Comparison of ENCODE assay signal across 9 mouse cellular contexts in the genomic region with DNA sequence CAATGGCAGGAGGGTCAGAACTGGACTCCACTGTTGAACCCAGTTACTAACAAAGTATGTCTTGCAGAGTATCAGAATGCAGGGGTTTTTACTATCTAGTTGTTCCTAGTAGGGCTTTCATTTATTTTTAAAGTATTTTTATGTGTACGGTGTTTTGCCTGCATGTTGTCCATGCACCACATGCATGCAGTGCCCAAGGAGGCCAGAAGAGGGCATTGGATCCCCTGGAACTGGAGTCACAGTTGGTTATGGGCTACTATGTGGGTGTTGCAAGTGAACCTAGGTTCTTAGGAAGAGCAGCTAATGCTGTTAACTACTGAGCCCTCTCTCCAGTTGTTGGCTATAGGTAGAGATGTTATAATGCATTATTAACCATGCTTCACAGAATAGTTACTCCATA. TPM values are rescaled to one million over a fixed set of nuclear protein-coding genes. Genes with fewer than 3 reads are reported as not detected.
DNase-seq lines count a peak whose midpoint lies in the region; ATAC-seq lines count a peak whose summit lies in the region.
"Had no signal": no experiment of that assay in that cellular context is flagged by ENCODE, and none has a peak within 500 bp of the region (broad histone marks: within the 10 kb centered on the region; RNA-seq: fewer than 3 reads in every experiment).

No protein-coding gene starts in this region.

- H3K4me1 ChIP-seq in embryonic facial prominence, embryonic 10.5 days: no peaks in the 10 kb centered on the region

- no peaks in the 10 kb centered on the region for H3K36me3 ChIP-seq in embryonic facial prominence, embryonic 10.5 days (replicated peaks)

- no peak for ATAC-seq in monocyte, adult 5-6 weeks (replicated peaks; ENCODE audit: insufficient number of reproducible peaks, low FRiP score, low TSS enrichment, poor library complexity, severe bottlenecking)

- DNase-seq in left cerebral cortex, adult 18-20 months (ENCODE audit: low spot score in 2 of 2): peak; percentile 12 to 59
- no peak for DNase-seq in left cerebral cortex, postnatal 36 days (ENCODE audit: low spot score in 2 of 2)
- peak; percentile 37 for DNase-seq in ES-CJ7 (ENCODE audit: low read depth, low spot score)
- DNase-seq in adrenal gland, adult 18-20 months (ENCODE audit: low spot score in 2 of 2): peak; percentile 70 to 77
- DNase-seq in embryonic facial prominence, embryonic 10.5 days (ENCODE audit: low spot score): peak; percentile 55
- peak; percentile 67 to 72 for DNase-seq in layer of hippocampus, postnatal 10 days (ENCODE audit: low spot score in 2 of 2)
- DNase-seq in retina, postnatal 1 day: peak; percentile 41

- H3K9me3 ChIP-seq in embryonic facial prominence, embryonic 10.5 days: no peaks in the 10 kb centered on the region

- no peak overlapping the region for H3K4me3 ChIP-seq in embryonic facial prominence, embryonic 10.5 days

- intact Hi-C loops in left cerebral cortex, postnatal 36 days (cut with DNase I): loop anchor here (10.0 kb wide), 1 partner anchor 451 kb away; no protein-coding TSS in a partner anchor

- H3K27me3 ChIP-seq in embryonic facial prominence, embryonic 10.5 days (replicated peaks; ENCODE audit: low read depth, poor library complexity, severe bottlenecking): no peaks in the 10 kb centered on the region

- WGBS in embryonic facial prominence, embryonic 10.5 days: 68% methylated on average over 1 of the region's 1 CpGs

- H3K27ac ChIP-seq in embryonic facial prominence, embryonic 10.5 days (replicated peaks): no peak overlapping the region

RNA-seq across cellular contexts. Expression of a gene that starts 5.8 kb away (rescaled TPM):
- total RNA-seq in left cerebral cortex, adult 18-20 months (2021): not detected
- not detected for total RNA-seq in left cerebral cortex, postnatal 36 days (2021)
- not detected for total RNA-seq in adrenal gland, adult 18-20 months (2021)
- polyA plus RNA-seq in embryonic facial prominence, embryonic 10.5 days (2016; fragmentation: Nextera tagmentation; extraction: Ambion mirVana): not detected in 2 replicates
- total RNA-seq in layer of hippocampus, postnatal 10 days (2021): not detected
- total RNA-seq in monocyte, adult 5-6 weeks (2017): not detected in 3 replicates
- total RNA-seq: gastrocnemius, postnatal 4 days had no signal

RNA-seq across cellular contexts. Expression of a gene that starts 10.6 kb away (rescaled TPM):
- not detected for total RNA-seq in left cerebral cortex, adult 18-20 months (2021)
- total RNA-seq in left cerebral cortex, postnatal 36 days (2021): not detected
- total RNA-seq in adrenal gland, adult 18-20 months (2021): not detected
- 0.24 TPM in 1 of 2 replicates, not detected in the other for polyA plus RNA-seq in embryonic facial prominence, embryonic 10.5 days (2016; fragmentation: Nextera tagmentation; extraction: Ambion mirVana)
- total RNA-seq in layer of hippocampus, postnatal 10 days (2021): not detected
- total RNA-seq in monocyte, adult 5-6 weeks (2017): not detected in 3 replicates

RNA-seq across cellular contexts. Expression of a gene that starts 13.1 kb away (rescaled TPM):
- not detected for total RNA-seq in left cerebral cortex, adult 18-20 months (2021)
- not detected for total RNA-seq in left cerebral cortex, postnatal 36 days (2021)
- total RNA-seq in adrenal gland, adult 18-20 months (2021): not detected
- polyA plus RNA-seq in embryonic facial prominence, embryonic 10.5 days (2016; fragmentation: Nextera tagmentation; extraction: Ambion mirVana): not detected in 2 replicates
- total RNA-seq in layer of hippocampus, postnatal 10 days (2021): not detected
- not detected in 3 replicates for total RNA-seq in monocyte, adult 5-6 weeks (2017)
- total RNA-seq: gastrocnemius, postnatal 4 days had no signal

RNA-seq across cellular contexts. Expression of a gene that starts 19.0 kb away (rescaled TPM):
- total RNA-seq in left cerebral cortex, adult 18-20 months (2021): not detected
- not detected for total RNA-seq in left cerebral cortex, postnatal 36 days (2021)
- not detected for total RNA-seq in adrenal gland, adult 18-20 months (2021)
- not detected in 2 replicates for polyA plus RNA-seq in embryonic facial prominence, embryonic 10.5 days (2016; fragmentation: Nextera tagmentation; extraction: Ambion mirVana)
- total RNA-seq in layer of hippocampus, postnatal 10 days (2021): not detected
- not detected in 3 replicates for total RNA-seq in monocyte, adult 5-6 weeks (2017)
- total RNA-seq: gastrocnemius, postnatal 4 days had no signal

RNA-seq across cellular contexts. Expression of a gene that starts 35.7 kb away (rescaled TPM):
- under 1 TPM; 0.66 to 0.79 TPM for total RNA-seq in left cerebral cortex, adult 18-20 months (2021)
- total RNA-seq in left cerebral cortex, postnatal 36 days (2021): under 1 TPM; 0.25 to 0.50 TPM
- 10 to 100 TPM in 1 of 2 experiments, 1 to 10 TPM in 1; 5.3 to 12.3 TPM for total RNA-seq in adrenal gland, adult 18-20 months (2021)
- 0.49 and 0.57 TPM in 2 replicates for polyA plus RNA-seq in embryonic facial prominence, embryonic 10.5 days (2016; fragmentation: Nextera tagmentation; extraction: Ambion mirVana)
- total RNA-seq in layer of hippocampus, postnatal 10 days (2021): 1 to 10 TPM; 1.1 to 1.4 TPM
- not detected in 3 replicates for total RNA-seq in monocyte, adult 5-6 weeks (2017)

Comparison
In these comparisons a context has a peak if more than half of its experiments do, and no peak if none do; other contexts are left out.
1. DNase-seq: peak in left cerebral cortex, adult 18-20 months (2 of 2), ES-CJ7 (single experiment), adrenal gland, adult 18-20 months (2 of 2), embryonic facial prominence, embryonic 10.5 days (single experiment), layer of hippocampus, postnatal 10 days (2 of 2) and retina, postnatal 1 day (single experiment); none in left cerebral cortex, postnatal 36 days (0 of 2).